Mouse (Mus musculus) midbrain, embryonic 14.5 days (tissue): ENCODE data around the gene Tmem50a. TPM values are rescaled to one million over a fixed set of nuclear protein-coding genes. Genes with fewer than 3 reads are reported as not detected.

ENCODE experiments used
- ATAC-seq: fragments of 200-750 bp; cut with Nextera tagmentation; 2 replicates; pipeline ENCODE4 v1.8.0; 2017; ENCODE audit warnings: moderate number of reproducible peaks, moderate library complexity; ENCODE audit not compliant: low FRiP score, low TSS enrichment
- DNase-seq: peaks from one replicate; pipeline ENCODE4 v3.0.0-alpha.2; 2015
- H3K27ac ChIP-seq: fragments of 300-500 bp; sonication (generic); replicated peaks from 2 replicates; pipeline ENCODE4 v1.5.1; 2014; ENCODE audit warnings: mild to moderate bottlenecking, low read depth, low read length, moderate library complexity
- H3K27me3 ChIP-seq: fragments of 300-500 bp; sonication (generic); 2 replicates; pipeline ENCODE4 v1.6.1; 2014; ENCODE audit warnings: low read length, control low read depth, mixed read lengths; ENCODE audit not compliant: control insufficient read depth, insufficient read depth
- H3K36me3 ChIP-seq: fragments of 300-500 bp; sonication (generic); 2 replicates; pipeline ENCODE4 v1.6.1; 2014; ENCODE audit warnings: low read length, control low read depth; ENCODE audit not compliant: control insufficient read depth, insufficient read depth
- H3K4me1 ChIP-seq: fragments of 300-500 bp; sonication (generic); 2 replicates; pipeline ENCODE4 v1.6.1; 2014; ENCODE audit warnings: mild to moderate bottlenecking, antibody characterized with exemption, low read length, control low read depth; ENCODE audit not compliant: control insufficient read depth, insufficient read depth
- H3K4me2 ChIP-seq: fragments of 300-500 bp; sonication (generic); 2 replicates; pipeline ENCODE4 v1.6.1; 2014; ENCODE audit warnings: mild to moderate bottlenecking, low read length, moderate library complexity
- H3K4me3 ChIP-seq: fragments of 300-500 bp; sonication (generic); replicated peaks from 2 replicates; pipeline ENCODE4 v1.5.1; 2014; ENCODE audit warnings: low read depth, low read length
- H3K9ac ChIP-seq: fragments of 300-500 bp; sonication (generic); replicated peaks from 2 replicates; pipeline ENCODE4 v1.6.1; 2014; ENCODE audit warnings: mild to moderate bottlenecking, low read length, moderate library complexity
- H3K9me3 ChIP-seq: fragments of 300-500 bp; sonication (generic); 2 replicates; pipeline ENCODE4 v1.6.1; 2016; ENCODE audit warnings: low read length, control low read depth, mixed read lengths; ENCODE audit not compliant: control insufficient read depth
- WGBS: fragments of 180-500 bp; shearing (Covaris S2); extraction: QIAGEN DNeasy Blood & Tissue Kit; methylation state at CpG from one replicate; pipeline ENCODE4 v1.1.7; 2014; 5-methylcytosine and 5-hydroxymethylcytosine counted together
- polyA plus RNA-seq: library from polyadenylated mRNA; unstranded; fragments of >200 nt; fragmentation: Nextera tagmentation; extraction: Ambion mirVana; gene quantifications from 2 replicates; pipeline ENCODE4 v1.2.1, GENCODE M21; 2014

Tmem50a gene
- polyA plus RNA-seq, 1 experiment from 2014 or later = 196 TPM

DNA sequence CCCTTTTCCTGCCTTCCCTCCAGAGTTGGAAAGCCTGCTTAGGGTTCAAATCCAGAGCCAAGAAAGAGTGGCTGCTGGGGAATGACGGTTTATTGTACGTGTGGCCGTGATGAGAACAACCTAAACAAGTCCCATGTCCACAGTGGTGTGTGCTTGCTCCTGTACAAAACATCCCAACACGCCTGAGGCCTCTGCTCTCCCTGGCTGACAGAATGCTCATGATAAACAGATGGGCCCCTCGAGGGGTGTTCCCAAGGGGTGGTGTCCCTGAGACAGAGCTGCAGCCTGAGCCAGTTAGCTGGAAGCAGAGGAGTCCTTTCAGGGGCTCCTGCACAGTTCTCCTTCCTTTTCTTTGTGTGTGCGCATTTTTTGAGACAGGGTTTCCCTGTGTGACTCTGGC, 49.5 kb downstream of the Tmem50a start:
- ATAC-seq = no peak
- Histone ChIP-seq H3K4me1 (no peaks in the 10 kb centered on the region), H3K9ac (no peak overlapping the region), H3K36me3 (no peaks in the 10 kb centered on the region), H3K4me3 (no peak overlapping the region), H3K27ac (no peak overlapping the region), H3K4me2 (no peak overlapping the region), H3K27me3 (peaks cover 13% of the 10 kb centered on the region; the same call in 1 of the 2 replicates), H3K9me3 (no peaks in the 10 kb centered on the region)
- WGBS = 81% methylated on average over 6 of the region's 6 CpGs
- DNase-seq = no peak

GRCm38 (mm10) chr4:134863937-134864729, 50.7 kb downstream of the Tmem50a start, which contains the start of gene Rhd:
TSS of gene Rhd (plus strand) at chr4:134864536.
- Histone ChIP-seq H3K27ac (no peak within 1 kb of the TSS), H3K27me3 (peaks cover 3% of the 10 kb centered on the region; the same call in 1 of the 2 replicates), H3K4me2 (no peak within 1 kb of the TSS), H3K4me3 (no peak within 1 kb of the TSS), H3K9me3 (no peaks in the 10 kb centered on the region), H3K4me1 (no peaks in the 10 kb centered on the region), H3K9ac (no peak within 1 kb of the TSS), H3K36me3 (no peaks in the 10 kb centered on the region)
- 75% methylated on average over 14 of the region's 14 CpGs for WGBS
- ATAC-seq (no peak), DNase-seq (no peak)

DNA sequence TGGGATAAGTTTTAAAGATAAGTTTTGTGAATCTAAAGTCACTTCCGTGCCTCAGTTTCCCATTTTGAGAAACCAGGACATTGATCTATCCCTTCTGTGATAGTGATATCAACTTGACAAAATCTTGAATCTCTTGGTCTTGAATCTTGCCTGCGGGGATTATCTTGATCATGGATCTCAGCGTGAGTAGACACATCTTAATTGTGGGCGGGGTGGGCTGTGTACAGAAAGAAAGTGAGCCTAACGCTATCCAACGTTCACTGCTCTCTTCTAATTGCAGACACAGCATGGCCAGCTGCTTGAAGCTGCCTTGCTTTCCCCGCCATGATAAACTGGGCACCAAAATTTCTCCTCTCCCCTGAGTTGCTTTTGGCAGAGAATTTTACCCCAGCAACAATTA, 51.8 kb downstream of the Tmem50a start:
- ATAC-seq (no peak), DNase-seq (no peak)
- H3K27ac ChIP-seq = no peak overlapping the region
- H3K4me1 ChIP-seq = no peaks in the 10 kb centered on the region
- no peaks in the 10 kb centered on the region for H3K36me3 ChIP-seq
- H3K27me3 ChIP-seq = no peaks in the 10 kb centered on the region
- H3K4me3 ChIP-seq = no peak overlapping the region
- 81% methylated on average over 7 of the region's 7 CpGs for WGBS
- no peak overlapping the region for H3K9ac ChIP-seq
- no peaks in the 10 kb centered on the region for H3K9me3 ChIP-seq
- H3K4me2 ChIP-seq = no peak overlapping the region

DNA sequence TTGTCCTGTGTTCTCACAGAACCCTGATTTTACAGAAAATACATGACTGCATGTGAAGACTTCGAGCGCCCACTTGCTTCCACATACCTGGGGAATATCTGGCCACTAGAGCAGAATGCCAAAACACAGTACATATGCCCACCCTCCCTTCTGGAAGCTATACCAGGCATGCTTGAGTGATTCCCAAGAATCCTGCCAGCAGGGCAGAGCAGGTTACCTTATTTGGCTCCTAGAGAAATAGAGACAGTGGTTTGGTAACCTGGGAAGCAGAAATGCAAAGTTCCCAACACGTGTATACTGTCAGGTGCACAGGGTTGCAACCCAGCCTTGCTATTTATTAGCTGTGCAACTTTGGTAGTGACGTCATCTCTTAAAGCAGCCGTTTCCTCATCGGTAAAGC, 52.9 kb downstream of the Tmem50a start:
- H3K4me1 ChIP-seq = no peaks in the 10 kb centered on the region
- DNase-seq = no peak
- H3K36me3 ChIP-seq = no peaks in the 10 kb centered on the region
- no peaks in the 10 kb centered on the region for H3K27me3 ChIP-seq
- H3K4me2 ChIP-seq = no peak overlapping the region
- no peak for ATAC-seq
- no peak overlapping the region for H3K9ac ChIP-seq
- H3K27ac ChIP-seq = no peak overlapping the region
- WGBS = 91% methylated on average over 6 of the region's 6 CpGs
- H3K4me3 ChIP-seq = no peak overlapping the region
- H3K9me3 ChIP-seq = no peaks in the 10 kb centered on the region

GRCm38 (mm10) chr4:134858494-134858893, 56.3 kb downstream of the Tmem50a start:
- ATAC-seq (no peak), DNase-seq (no peak)
- Histone ChIP-seq H3K4me1 (no peaks in the 10 kb centered on the region), H3K36me3 (no peaks in the 10 kb centered on the region), H3K27me3 (peaks cover 10% of the 10 kb centered on the region), H3K4me2 (no peak overlapping the region), H3K9me3 (no peaks in the 10 kb centered on the region), H3K27ac (no peak overlapping the region), H3K4me3 (no peak overlapping the region), H3K9ac (no peak overlapping the region)
- 85% methylated on average over 4 of the region's 4 CpGs for WGBS

- Histone ChIP-seq H3K9ac (no peak overlapping the region), H3K27ac (no peak overlapping the region), H3K27me3 (peaks cover 10% of the 10 kb centered on the region), H3K4me3 (no peak overlapping the region), H3K4me2 (no peak overlapping the region), H3K4me1 (peaks cover 4% of the 10 kb centered on the region), H3K9me3 (no peaks in the 10 kb centered on the region), H3K36me3 (no peaks in the 10 kb centered on the region)
- ATAC-seq (no peak), DNase-seq (no peak)
- WGBS = 34% methylated on average over 5 of the region's 5 CpGs
These were observed 58.3 kb downstream of the Tmem50a start for GRCm38 (mm10) chr4:134856501-134856900.

- H3K9me3 ChIP-seq = no peaks in the 10 kb centered on the region
- no peak overlapping the region for H3K4me2 ChIP-seq
- DNase-seq = no peak
- ATAC-seq = no peak
- H3K9ac ChIP-seq = no peak overlapping the region
- H3K4me3 ChIP-seq = no peak overlapping the region
- H3K27me3 ChIP-seq = peaks cover 10% of the 10 kb centered on the region
- H3K4me1 ChIP-seq = peaks cover 8% of the 10 kb centered on the region
- H3K27ac ChIP-seq = no peak overlapping the region
- 70% methylated on average over 5 of the region's 5 CpGs for WGBS
- H3K36me3 ChIP-seq = no peaks in the 10 kb centered on the region
These were observed 58.8 kb downstream of the Tmem50a start for GRCm38 (mm10) chr4:134856056-134856455.

GRCm38 (mm10) chr4:134855371-134855770, 59.5 kb downstream of the Tmem50a start:
- H3K27ac ChIP-seq = no peak overlapping the region
- ATAC-seq (no peak), DNase-seq (no peak)
- H3K4me1 ChIP-seq = peaks cover 15% of the 10 kb centered on the region
- H3K9ac ChIP-seq = no peak overlapping the region
- no peaks in the 10 kb centered on the region for H3K9me3 ChIP-seq
- no peaks in the 10 kb centered on the region for H3K36me3 ChIP-seq
- H3K27me3 ChIP-seq = peaks cover 10% of the 10 kb centered on the region
- no peak overlapping the region for H3K4me2 ChIP-seq
- no peak overlapping the region for H3K4me3 ChIP-seq
- WGBS = 44% methylated on average over 3 of the region's 3 CpGs
